Mouse (Mus musculus): ENCODE results near the gene Acsbg1. TPM values are rescaled to one million over a fixed set of nuclear protein-coding genes. Genes with fewer than 3 reads are reported as not detected.
"Not testable (repeated sequence)": the region's sequence is repeated elsewhere in the genome, so short reads cannot be mapped to it uniquely, and the experiment has no call there.

Acsbg1 gene
- total RNA-seq (2021): 100 to 1,000 TPM; 221 to 307 TPM
- long read RNA-seq, experiment 1, transcript Acsbg1-201 (14 exons, 2,880 nt): major isoform, 570 of 630 reads
- long read RNA-seq, experiment 1, partial matches to known transcripts: 30 of 630 reads
- long read RNA-seq, experiment 1, other reads (novel, unspliced or antisense): 30 of 630 reads
- long read RNA-seq, experiment 2, transcript Acsbg1-201 (14 exons, 2,880 nt): major isoform, 901 of 1,126 reads
- long read RNA-seq, experiment 2, partial matches to known transcripts: 156 of 1,126 reads
- long read RNA-seq, experiment 2, other reads (novel, unspliced or antisense): 69 of 1,126 reads

DNA sequence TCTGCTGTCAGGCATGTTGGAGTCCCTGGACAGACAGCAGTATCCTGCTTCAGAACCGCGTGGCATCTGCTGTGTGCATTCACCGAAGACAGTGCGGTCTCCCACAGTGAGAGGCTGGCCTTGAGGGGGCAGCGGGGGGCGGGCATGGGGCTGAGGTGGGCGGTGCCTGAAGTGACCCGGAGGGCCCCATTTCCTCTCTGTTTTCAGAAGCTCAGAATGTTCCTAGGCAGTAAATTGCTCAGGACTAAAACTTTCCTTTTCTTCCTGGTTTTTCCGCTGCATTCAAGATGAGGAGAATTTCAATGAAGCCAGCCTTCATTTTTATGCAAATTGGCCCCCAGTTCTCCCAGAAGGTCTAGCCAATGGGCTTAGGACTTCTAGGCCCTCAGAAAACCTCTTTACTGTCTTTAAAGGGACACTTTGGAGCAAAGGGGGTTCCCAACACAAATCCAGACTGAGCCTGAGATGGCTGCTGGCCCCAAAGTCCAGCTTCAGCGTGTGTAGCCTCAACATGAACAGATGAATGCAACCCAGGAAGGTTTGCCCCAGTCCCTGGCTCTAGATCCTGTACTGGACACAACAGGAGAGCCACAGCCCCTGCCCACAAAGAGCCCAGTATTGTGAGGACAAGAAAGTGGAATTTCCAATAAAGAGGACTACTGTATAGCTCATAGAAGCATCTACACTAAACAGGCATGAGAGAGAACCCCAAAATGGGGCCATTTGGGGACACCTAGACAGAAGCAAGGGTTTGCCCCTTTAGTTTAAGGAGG, at the start of gene Acsbg1:
Acsbg1 (minus strand) TSS at position 266 of the 773 bp plus-strand sequence.
- DNase-seq (ENCODE audit: low spot score in 2 of 2): peak in 1 of 2 experiments; percentile 49

DNA sequence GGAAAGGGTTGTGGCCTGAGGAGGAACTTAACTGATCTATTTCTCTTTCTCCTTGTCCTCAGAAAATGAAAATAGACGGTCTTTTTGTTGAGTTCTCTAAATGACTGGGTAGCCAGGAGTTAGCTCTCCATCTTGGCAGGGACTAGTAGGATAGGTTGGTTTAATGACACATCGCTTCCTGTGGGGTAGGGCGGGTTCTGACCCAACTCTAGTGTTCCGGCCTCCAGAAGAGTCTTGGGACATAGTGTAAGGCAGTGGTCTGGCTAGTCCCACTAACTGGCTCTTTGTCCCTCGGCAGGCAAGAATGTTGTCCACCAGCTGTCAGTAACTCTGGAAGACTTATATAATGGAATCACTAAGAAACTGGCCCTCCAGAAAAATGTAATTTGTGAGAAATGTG, 46.4 kb upstream of the Acsbg1 start:
- no peak for DNase-seq (ENCODE audit: low spot score in 2 of 2)

DNA sequence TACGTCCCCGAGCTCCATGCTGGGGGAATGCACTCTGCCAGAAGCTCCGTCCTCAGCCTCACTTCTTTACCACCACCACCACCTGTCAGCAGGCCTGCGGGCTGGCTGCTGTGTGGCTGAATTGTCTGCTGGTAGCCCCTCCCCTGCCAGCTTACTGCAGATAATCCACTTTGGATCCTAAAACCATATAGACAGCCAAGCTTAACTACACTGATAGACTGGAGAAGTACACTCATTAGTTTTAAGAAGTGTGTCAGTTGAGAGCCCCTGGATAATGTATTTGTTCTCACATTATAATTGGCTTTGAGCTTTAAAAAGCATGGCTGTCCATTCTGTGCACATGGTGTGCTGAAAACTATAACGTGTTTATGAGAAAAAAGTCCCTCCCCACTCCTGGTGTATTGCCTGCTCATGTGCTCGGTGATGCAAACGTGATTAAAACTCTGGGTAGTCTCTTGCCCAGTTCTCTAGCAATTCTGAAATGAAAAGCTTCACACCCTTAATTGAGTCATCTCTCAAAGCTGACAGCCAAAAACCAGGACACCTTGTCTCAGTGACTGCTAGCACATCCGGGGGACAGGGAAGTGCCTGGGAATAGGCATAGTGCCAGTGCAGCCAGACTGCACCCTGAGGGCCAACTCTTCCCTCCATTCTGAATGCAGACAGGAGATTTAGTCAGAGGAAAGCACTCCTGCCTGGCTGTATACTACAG, 45.8 kb upstream of the Acsbg1 start:
- DNase-seq (ENCODE audit: low spot score in 2 of 2): no peak

DNA sequence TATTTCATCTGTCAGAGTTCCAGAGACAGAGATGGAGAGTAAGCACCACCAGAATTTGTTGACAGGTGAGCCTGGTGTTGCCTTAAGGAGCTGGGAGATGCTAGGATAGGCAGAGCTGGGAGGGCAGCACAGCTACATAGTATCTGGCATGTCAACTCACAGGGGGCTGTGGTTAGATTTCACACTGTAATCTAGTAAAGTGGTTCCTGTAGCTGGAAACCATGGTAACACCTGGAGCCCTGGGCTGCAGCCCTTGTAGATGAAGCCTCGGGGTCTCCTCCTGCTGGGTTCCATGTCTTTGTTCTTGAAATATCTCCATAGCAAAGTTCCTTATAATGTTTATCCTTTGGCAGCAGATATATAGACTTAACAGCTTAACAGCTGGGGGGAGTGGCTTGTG, 43.9 kb upstream of the Acsbg1 start:
- DNase-seq (ENCODE audit: low spot score in 2 of 2): no peak

DNA sequence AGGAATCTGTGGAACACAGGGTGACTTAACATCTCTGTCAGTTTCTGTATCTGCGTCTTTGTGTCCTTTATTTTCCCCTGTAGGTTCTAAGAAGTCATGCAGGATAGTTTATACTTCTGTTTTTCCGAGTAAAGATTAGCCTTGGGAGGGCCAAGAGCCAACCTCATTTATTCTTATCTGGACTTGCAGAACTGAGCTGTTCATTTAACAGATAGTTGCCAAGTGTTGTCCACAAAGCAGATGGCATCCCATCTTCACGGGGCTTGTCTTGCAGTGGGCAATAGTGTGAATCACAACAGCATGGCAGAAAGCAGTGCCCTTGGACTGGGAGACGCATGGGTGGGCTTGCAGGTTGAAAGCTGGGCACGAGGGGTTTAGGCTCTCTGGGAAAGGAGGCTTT, 42.7 kb upstream of the Acsbg1 start:
- no peak for DNase-seq (ENCODE audit: low spot score in 2 of 2)

DNA sequence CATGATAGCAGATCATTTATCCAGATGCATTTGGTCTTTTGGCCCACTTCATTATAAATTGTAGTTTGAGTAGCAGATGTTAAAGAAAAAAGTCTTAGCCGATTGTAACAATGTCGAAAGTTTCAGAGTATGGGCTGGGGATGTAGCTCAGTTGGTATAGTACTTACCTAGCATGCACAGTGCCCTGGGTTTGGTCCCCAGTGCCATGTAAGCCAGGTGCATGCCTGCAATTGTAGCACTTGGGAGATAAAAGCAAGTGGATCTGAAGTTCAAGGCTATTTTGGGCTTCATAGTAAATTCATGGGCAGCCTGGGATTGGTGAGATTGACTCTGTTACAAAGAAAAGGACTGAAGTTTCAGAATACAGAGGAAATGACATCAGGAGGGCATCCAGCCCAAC, 40.9 kb upstream of the Acsbg1 start:
- no peak for DNase-seq (ENCODE audit: low spot score in 2 of 2)

DNA sequence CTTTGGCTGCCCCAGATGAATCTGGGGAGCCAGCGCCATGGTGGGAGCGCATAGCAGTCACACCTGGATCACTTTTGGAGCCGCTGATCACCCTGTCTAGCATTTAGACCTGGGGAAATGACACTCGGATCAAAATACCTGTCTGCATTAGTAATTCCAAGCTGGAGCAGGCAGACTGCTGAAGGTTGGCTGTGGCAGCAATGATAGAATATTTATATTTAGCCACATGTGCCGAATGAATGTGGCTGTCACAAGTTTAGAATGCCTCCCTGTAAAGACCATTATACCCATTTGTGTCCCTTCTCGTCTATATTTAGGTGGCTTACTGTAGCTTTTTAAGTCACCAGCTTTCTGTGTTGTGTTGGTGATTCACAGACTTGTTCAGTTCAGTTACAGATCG, 39.1 kb upstream of the Acsbg1 start:
- DNase-seq (ENCODE audit: low spot score in 2 of 2): no peak

DNA sequence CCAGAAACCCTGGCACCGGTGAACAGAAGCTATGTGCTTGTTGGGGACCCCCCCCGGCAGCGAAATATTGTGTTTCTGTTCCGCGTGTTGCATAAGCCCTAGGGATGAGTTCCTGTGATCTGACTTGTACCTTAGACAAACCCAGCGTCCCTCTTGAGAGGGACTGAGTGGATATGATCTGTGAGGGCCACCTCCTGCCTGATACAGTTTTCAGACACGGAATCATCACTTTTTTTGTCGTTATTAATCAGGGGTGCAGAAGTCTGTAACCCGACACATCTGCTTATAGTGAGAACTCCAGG, 38.5 kb upstream of the Acsbg1 start:
- DNase-seq (ENCODE audit: low spot score in 2 of 2): no peak

DNA sequence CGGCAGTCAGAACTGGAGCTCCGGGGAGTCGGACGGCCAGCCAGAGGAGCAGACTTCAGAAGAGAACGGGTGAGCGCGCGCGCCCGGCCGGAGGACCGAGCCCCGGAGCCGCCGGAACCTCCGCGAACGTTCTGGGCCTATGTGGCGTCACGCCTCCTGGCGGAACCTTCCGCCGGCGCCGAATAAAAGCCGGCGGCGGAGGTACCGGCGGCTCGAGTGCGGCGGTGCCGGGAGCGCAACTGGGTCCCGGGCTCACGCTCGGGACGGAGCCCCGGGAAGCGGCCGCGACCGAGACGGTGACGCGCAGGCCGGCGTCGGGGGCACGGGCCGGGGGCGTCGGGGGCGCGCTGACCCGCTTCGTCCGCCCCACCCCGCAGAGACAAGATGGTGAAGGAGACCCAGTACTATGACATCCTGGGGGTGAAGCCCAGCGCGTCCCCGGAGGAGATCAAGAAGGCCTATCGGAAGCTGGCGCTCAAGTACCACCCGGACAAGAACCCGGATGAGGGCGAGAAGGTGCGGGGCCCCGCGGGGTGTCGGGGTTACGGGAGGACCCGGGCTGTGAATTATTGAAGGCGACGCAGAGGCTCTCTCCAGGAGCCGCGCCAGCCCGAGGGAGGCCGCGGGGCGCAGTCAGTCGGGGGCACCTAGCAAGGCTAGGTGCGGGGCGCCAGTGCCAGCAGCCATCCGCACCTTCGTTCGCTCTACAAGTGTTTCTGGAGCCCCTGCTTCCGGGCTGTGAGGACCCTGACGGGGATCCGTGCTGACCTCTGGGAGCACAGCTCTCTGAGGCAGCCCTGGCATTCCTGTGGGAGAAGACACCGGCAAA, 37.9 kb upstream of the Acsbg1 start:
- DNase-seq (ENCODE audit: low spot score in 2 of 2): peak; percentile 87 to 90

DNA sequence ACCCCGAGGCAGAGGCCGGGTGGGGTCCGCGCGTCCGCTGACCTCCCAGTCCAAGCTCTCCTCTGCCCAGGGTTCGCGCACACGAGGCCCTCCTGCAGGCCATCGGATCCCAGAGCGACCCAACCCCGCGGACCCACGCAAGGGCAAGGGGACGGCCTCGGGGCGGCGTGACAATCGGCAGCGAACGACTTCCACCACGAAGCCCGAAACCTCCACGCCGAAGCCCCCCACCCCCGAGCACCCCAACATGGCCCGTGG, 37.3 kb upstream of the Acsbg1 start:
- no peak for DNase-seq (ENCODE audit: low spot score in 2 of 2)

DNA sequence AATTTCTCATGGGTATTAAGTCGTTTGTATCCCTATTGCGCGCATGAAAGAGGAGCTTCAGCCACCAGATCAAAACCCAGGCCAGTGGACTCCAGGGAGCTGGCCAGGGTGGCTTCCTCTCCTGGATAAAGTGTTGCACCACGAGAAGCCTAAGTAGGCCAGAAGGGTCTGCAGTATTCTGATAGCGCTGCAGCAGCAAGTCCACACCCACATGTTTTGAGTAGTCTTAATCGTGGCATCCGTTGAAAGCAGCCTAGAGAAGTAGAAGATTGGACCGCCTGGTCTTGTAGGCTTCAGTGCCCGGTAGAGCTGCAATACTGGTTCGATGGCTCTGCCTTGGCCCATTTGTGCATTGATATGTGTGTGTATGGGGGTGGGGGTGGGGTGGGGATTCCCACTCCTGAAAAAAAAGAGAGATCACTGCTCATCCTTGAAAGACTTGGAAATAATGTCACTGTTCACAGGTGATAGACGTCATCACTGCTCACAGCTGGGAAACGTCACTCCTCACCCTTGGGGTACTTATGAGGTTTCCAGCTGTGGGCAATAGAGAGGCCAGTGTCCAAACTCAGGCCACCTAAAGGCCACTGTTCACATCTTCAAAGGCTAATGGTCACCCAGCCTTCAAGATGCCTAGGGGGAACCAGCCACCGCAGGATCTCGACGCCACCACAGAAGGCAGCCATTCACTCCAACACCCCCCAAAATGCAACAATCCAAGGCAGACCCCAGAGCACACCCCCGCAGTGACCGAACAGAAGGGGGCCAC, 36.8 kb upstream of the Acsbg1 start, which contains the start of gene Dnaja4:
Dnaja4 (plus strand) TSS at position 556 of the 769 bp plus-strand sequence.
- DNase-seq (ENCODE audit: low spot score in 2 of 2): no peak

DNA sequence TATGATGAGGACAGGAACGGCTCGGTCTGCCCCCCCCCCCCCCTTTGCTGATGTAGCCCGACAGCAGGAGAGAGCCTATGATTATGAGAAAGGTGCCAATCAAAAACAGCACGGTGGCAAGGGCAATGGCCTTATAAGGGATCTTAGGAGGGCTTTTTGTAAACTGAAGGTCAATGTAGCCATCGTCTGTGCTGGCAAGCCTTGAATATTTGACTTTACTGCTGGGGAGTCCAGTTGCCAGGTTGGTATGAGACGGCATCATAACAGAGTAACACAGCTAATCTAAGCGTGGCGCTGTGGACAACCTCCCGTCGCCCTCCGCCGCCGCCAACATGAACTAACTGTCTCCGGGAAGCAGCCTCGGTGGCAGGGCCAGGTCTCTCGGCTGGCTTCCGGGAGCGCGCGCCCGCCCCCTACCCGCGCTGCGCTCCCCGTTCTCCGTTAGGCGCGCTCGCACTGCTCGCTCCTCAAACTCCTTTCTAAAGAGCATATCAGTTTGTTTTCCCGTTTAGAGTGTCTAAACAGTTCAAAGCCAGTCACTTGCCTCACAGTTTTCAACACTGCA, 29.7 kb upstream of the Acsbg1 start:
- DNase-seq (ENCODE audit: low spot score in 2 of 2): not testable (repeated sequence)

DNA sequence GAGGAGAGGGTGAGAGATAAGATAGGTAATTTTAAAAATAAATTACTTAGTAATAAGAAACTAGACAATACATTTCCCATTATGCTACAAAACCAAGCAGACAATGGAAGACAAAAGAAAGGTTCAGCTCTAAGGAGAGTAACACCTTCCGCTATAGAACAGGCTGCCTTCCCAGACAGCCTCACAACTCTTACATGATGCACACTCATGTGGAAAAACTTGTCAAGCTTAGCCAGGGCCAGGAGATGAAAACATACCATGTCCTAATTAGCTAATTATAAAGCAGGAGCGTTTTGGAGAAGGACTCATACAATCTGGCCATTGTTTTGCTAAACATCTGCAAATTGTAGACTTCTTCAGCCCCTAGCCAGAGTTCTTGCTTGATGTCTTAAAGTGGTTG, 29.0 kb upstream of the Acsbg1 start:
- DNase-seq (ENCODE audit: low spot score in 2 of 2): not testable (repeated sequence)

DNA sequence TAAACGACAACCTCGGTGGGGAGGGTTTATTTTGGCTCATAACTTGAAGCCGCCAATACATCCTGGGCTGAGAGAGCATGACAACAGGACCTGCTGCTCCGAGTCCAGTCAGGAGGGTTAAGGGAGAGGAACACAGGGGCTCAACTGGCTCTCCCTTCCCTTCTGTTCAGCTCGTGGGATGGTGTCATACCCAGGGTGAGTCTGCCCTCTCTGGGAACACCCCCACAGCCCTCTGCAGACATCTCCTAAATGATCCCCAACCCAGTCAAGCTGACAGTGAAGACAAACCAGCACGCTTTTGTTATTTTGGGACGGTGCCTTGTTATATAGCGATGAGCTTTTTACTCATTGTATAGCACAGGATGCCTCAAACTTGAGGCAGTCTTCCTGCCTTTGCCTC, 27.8 kb upstream of the Acsbg1 start:
- DNase-seq (ENCODE audit: low spot score in 2 of 2): no peak

DNA sequence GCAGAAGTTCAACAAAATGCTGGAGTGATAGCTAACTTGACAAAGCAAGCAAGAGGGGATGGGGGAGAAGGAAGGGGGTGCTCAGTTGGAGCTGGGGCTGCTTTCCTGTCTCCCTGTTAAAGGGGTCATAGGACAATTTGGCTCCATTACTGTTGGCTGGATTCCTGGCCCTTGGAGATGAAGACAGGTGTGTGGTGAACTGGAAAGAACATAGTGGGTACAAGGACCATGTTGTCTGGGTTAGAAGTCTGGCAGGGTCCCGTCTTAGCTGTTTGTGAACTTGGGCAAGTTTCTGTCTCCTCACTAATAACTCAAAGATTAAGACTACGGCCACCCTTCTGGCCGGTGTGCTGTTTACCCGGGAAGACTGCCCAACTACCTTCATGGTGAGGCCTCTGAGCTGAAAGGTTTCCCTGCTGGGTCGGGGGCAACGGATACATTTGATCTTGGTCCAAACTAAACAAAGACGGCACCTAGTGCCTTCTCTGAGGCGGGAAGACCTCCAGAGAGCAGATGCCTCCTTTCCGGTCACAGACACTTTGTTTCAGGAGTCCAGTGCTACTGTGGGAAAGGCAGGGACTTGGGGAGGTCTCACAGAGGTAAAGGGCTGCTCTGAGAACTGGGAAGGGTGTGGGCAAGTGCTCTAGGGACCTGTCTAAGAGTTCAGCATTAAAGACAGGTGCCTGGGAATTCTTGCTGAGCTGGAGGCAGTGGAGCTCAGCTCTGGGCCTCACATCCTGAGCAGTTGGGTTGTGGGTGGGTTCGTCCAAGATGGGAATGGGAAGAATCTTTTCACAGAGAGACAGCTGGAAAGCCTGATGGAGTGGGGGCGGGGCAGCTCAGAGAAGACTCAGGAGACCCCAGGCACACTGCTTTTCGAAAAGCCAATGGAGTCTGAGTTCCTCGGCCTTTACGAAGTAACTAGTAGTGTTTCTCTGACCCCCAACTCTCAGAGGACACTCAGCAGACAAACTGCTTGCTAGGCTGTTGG, 25.9 kb upstream of the Acsbg1 start:
- no peak for DNase-seq (ENCODE audit: low spot score in 2 of 2)

DNA sequence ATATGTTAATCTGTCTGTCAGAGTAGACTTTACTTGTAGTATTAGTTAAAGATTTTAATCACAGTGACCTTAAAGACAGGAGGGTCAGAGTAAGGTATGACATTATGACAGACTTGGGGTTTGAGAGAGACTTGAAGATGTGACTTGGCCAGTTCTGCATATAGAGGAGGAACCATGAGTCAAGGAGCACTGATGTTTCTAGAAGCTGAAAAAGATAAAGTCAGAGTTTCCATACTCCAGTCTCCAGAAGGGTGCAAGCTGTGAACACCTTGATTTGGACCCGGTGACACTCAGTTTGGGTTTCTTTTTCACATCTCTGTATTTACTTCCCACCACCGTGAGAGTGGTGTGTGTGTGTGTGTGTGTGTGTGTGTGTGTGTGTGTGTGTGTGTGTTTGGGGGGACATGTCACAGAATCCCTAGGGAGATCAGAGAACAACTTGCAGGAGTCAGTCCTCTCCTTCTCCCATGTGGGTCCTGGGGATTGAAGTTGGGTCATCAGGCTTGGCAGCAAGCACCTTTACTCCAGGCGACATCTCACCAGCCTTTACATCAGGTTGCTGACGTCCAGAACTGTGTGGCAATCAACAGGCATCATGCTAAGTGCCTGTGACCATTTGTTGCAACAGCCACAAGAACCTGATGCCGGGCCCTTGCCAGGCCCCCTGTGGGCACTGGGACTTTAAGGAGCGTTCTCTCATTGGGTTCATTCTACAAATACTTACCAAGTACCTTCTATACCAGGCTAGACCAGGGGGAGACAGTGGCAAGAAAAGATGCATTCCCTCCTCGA, 22.3 kb upstream of the Acsbg1 start:
- DNase-seq (ENCODE audit: low spot score in 2 of 2): no peak

DNA sequence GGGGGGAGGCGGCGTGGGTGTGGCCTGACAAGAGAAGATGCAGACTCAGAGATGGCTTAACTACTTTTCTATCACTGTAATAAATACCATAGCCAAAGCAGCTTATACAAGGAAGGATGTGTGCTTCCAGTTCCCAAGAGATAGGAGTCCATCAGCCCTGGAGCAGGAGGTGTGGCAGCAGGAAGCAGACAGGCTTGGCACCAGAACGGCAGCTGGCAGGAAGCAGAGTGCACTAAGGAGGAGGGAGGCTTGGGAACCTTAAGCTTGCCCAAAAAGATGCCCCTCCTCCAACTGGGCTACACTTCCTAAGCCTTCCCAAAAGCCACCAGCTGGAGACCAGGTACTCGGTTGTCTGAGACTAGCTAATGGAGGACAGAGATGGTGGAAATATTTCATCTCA, 21.2 kb upstream of the Acsbg1 start:
- DNase-seq (ENCODE audit: low spot score in 2 of 2): no peak

DNA sequence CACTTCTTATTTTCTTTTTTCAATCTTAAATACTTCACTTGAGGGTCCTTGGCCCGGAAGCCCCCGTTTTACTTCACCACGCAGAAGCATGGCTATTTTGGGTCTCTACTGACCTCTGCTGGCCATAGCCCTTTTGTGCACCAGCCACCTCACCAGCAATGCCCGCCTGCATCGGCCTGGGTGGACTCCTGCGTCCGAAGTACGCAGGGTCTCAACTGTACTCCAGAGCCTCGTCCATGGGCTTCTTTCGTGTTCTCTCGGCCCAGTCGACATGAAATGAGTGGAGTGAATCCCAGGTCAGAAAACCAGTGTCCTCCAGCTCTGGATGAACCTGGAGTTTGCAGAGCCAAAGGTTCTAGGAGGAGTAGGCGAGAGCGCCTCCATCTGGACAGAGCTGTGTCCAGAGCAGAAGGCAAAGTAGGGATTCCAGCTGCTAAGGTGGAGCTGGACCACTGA, 14.9 kb upstream of the Acsbg1 start:
- peak; percentile 77 to 80 for DNase-seq (ENCODE audit: low spot score in 2 of 2)

Measured in adrenal gland, adult 18-20 months (tissue).